Mouse (Mus musculus): Measurements from ENCODE around the gene Gm8127.
"Not testable (repeated sequence)": the region's sequence is repeated elsewhere in the genome, so short reads cannot be mapped to it uniquely, and the experiment has no call there.

The Gm8127 gene

GRCm38 (mm10) chr14:43293503-43293902 is at the start of gene Gm8127:
Gene Gm8127, minus strand, starts transcription at chr14:43293832.
- DNase-seq (ENCODE audit: low spot score in 2 of 2) = not testable (repeated sequence)

GRCm38 (mm10) chr14:43337646-43338045 is 44.0 kb upstream of the Gm8127 start:
- not testable (repeated sequence) for DNase-seq (ENCODE audit: low spot score in 2 of 2)

GRCm38 (mm10) chr14:43331362-43331880 is 37.8 kb upstream of the Gm8127 start:
- DNase-seq (ENCODE audit: low spot score in 2 of 2) = not testable (repeated sequence)

- not testable (repeated sequence) for DNase-seq (ENCODE audit: low spot score in 2 of 2)
Measured at GRCm38 (mm10) chr14:43328603-43329002, 35.0 kb upstream of the Gm8127 start.

- DNase-seq (ENCODE audit: low spot score in 2 of 2) = not testable (repeated sequence)
Measured at GRCm38 (mm10) chr14:43319516-43319915, 25.9 kb upstream of the Gm8127 start.

- DNase-seq (ENCODE audit: low spot score in 2 of 2) = peak; percentile 81 to 83
Measured at GRCm38 (mm10) chr14:43278681-43279080, 15.0 kb downstream of the Gm8127 start.

GRCm38 (mm10) chr14:43278146-43278545 is 15.5 kb downstream of the Gm8127 start:
- DNase-seq (ENCODE audit: low spot score in 2 of 2) = not testable (repeated sequence)

- DNase-seq (ENCODE audit: low spot score in 2 of 2) = not testable (repeated sequence)
Measured at GRCm38 (mm10) chr14:43277468-43277867, 16.2 kb downstream of the Gm8127 start.

GRCm38 (mm10) chr14:43275752-43276151 is 17.9 kb downstream of the Gm8127 start:
- DNase-seq (ENCODE audit: low spot score in 2 of 2) = not testable (repeated sequence)

- not testable (repeated sequence) for DNase-seq (ENCODE audit: low spot score in 2 of 2)
Measured at GRCm38 (mm10) chr14:43274986-43275511, 18.6 kb downstream of the Gm8127 start, which contains the start of gene Gm9732. Gene Gm9732, plus strand, starts transcription at chr14:43275036.

- DNase-seq (ENCODE audit: low spot score in 2 of 2) = not testable (repeated sequence)
Measured at GRCm38 (mm10) chr14:43273161-43273560, 20.5 kb downstream of the Gm8127 start.

- DNase-seq (ENCODE audit: low spot score in 2 of 2) = peak in 1 of 2 experiments; percentile 29
Measured at GRCm38 (mm10) chr14:43269211-43269610, 24.4 kb downstream of the Gm8127 start.

GRCm38 (mm10) chr14:43268521-43269084 is 25.0 kb downstream of the Gm8127 start:
- DNase-seq (ENCODE audit: low spot score in 2 of 2) = peak; percentile 50 to 64

GRCm38 (mm10) chr14:43263421-43263820 is 30.2 kb downstream of the Gm8127 start:
- not testable (repeated sequence) for DNase-seq (ENCODE audit: low spot score in 2 of 2)

GRCm38 (mm10) chr14:43258349-43258748 is 35.3 kb downstream of the Gm8127 start, which contains the start of gene Gm8126:
Gene Gm8126, plus strand, starts transcription at chr14:43258649.
- not testable (repeated sequence) for DNase-seq (ENCODE audit: low spot score in 2 of 2)

GRCm38 (mm10) chr14:43256511-43256910 is 37.1 kb downstream of the Gm8127 start:
- DNase-seq (ENCODE audit: low spot score in 2 of 2) = not testable (repeated sequence)

- DNase-seq (ENCODE audit: low spot score in 2 of 2) = not testable (repeated sequence)
Measured at GRCm38 (mm10) chr14:43250549-43251253, 42.9 kb downstream of the Gm8127 start.

GRCm38 (mm10) chr14:43249611-43250170 is 43.9 kb downstream of the Gm8127 start:
- peak in 1 of 2 experiments; percentile 10 for DNase-seq (ENCODE audit: low spot score in 2 of 2)

All from right cerebral cortex, adult 2 months (tissue).